Mouse (Mus musculus): ENCODE data around the gene Mvb12a.

DNA sequence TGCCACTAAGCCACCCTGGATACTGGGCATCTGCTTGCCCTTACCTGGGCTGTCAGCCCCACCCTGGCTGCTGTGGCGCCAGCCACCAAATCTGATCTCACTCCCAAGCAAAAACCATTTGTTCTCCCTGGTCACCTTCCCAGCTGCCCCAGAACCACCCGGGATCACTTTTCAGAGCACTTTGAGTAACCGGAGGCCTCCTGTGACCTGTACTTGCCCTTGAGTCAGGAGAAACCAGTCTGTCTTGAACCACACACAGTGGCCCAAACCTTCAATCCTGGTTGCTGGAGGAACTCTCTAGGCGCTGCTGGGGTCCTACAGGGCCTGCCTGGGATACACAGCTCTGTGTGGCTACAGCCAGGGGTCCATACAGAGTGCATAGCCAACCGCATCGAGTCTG lies 10.0 kb downstream of the Mvb12a start:
- TF ChIP-seq CTCF (IDR thresholded peaks at IDR 0.05; ENCODE audit: insufficient read depth, low read depth, low read length) (no peak), POLR2A (IDR thresholded peaks at IDR 0.05; ENCODE audit: insufficient read depth, low read depth, low read length) (no peak)

Data from olfactory bulb, adult 2 months (tissue).